Mouse (Mus musculus) central nervous system, embryonic 18 days (tissue): ENCODE measurements around the gene Gm35549. TPM values are rescaled to one million over a fixed set of nuclear protein-coding genes. Genes with fewer than 3 reads are reported as not detected.

Experiments
- polyA plus RNA-seq: library from polyadenylated mRNA; depleted of rRNA; stranded (reverse); fragments of >200 nt; gene quantifications from 2 replicates; pipeline ENCODE4 v1.2.3, GENCODE M21; 2012; rRNA removed

Gene Gm35549
- polyA plus RNA-seq: not detected in 2 replicates

GRCm38 (mm10) chr9:122843760-122844159 lies at the start of gene Gm35549:
Gene Gm35549, minus strand, starts transcription at chr9:122844035.

DNA sequence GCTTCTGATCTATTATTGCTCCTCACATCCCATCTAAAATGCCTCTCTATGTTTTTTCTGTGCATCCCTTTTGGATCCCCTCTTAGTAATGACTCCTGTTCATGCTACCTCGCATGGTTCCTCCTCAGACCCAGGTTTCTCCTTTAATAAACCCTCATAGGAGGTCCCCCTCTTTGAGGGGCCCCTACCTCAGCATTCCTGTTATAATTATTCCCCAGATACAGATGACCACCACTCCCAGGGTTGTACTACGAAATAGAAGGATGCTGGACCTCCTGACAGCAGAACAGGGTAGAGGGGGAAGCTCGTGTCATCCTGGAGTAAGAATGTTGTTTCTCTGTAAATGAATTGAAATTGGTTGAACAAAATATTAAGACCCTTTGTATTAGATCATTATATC lies 41.5 kb upstream of the Gm35549 start, which contains the start of gene Zkscan7:
Gene Zkscan7, plus strand, starts transcription at position 301 of the 400 bp plus-strand sequence.

GRCm38 (mm10) chr9:122865697-122866166 lies 21.9 kb upstream of the Gm35549 start, which contains the start of gene Zfp445:
Gene Zfp445, minus strand, starts transcription at chr9:122866006.

DNA sequence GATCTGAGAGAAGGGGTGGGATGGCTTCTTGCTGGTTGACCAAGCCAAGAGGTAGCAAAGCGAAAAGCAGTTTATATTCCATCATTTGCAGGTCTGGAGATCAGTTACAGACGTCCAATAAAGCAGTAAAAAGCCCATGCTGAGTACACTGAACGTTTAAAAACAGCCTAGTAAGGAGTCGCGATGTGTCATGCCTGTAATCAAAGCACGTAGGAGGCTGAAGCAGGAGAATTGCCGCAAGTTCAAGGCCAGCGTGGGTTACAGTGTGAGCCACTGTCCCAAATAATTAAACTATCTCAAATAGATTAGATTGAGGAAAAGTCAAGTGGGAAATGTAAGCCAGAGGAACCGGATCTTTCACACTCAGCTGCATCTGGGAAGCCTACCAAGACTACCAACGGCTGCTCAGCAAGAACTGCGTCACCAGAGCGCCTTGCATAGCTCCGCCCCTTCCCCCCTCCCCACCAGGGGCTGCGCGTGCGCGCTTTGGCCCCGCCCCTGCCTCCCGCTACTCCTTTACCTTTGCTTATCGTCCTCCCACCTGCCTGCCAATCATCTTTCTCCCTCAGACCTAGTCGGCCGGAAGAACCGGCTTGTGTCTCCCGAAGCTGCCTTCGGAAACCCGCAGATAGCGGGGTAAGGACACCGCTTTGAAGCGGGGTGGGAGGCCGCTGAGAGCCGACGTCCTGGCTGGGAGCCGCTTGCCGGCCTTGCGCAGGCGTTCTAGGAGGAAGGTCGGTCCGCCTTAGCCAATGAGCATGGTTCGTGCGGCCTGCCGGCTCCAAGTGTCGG lies 38.6 kb downstream of the Gm35549 start, which contains the start of gene Tcaim:
Gene Tcaim, plus strand, starts transcription at position 487 of the 792 bp plus-strand sequence.

Other genes starting within 250 kb of the Gm35549 start
- 0.01 TPM in 1 of 2 replicates, not detected in the other for gene Topaz1, start 96.7 kb downstream of the Gm35549 start, polyA plus RNA-seq
- 7.1 and 7.6 TPM in 2 replicates for gene Tcaim, start 38.5 kb downstream of the Gm35549 start, polyA plus RNA-seq
- 186 and 197 TPM in 2 replicates for gene Zfp445, start 22.0 kb upstream of the Gm35549 start, polyA plus RNA-seq
- 5.5 and 5.9 TPM in 2 replicates for gene Zkscan7, start 41.6 kb upstream of the Gm35549 start, polyA plus RNA-seq
- 8.4 and 9.6 TPM in 2 replicates for gene Zfp105, start 79.0 kb upstream of the Gm35549 start, polyA plus RNA-seq
- gene 1110059G10Rik, start 107.0 kb upstream of the Gm35549 start, polyA plus RNA-seq: 21.4 and 22.0 TPM in 2 replicates
- gene Kif15, start 107.0 kb upstream of the Gm35549 start, polyA plus RNA-seq: 7.3 and 8.7 TPM in 2 replicates
- gene Tmem42, start 177.3 kb upstream of the Gm35549 start, polyA plus RNA-seq: 23.3 and 24.8 TPM in 2 replicates
- 0.52 and 0.60 TPM in 2 replicates for gene Tgm4, start 190.7 kb upstream of the Gm35549 start, polyA plus RNA-seq